Mouse (Mus musculus) hindbrain, embryonic 14.5 days (tissue): ENCODE measurements around the gene Ctdnep1. TPM values are rescaled to one million over a fixed set of nuclear protein-coding genes. Genes with fewer than 3 reads are reported as not detected.

Source experiments
- ATAC-seq: fragments of 200-750 bp; cut with Nextera tagmentation; 2 replicates; pipeline ENCODE4 v1.8.0; 2017; ENCODE audit warnings: moderate number of reproducible peaks, mild to moderate bottlenecking, moderate TSS enrichment, moderate library complexity; ENCODE audit not compliant: low FRiP score
- DNase-seq: peaks from one replicate; pipeline ENCODE4 v3.0.0-alpha.2; 2015; ENCODE audit warnings: low spot score
- H3K27ac ChIP-seq: fragments of 300-500 bp; sonication (generic); 2 replicates; pipeline ENCODE4 v1.5.1; 2014; ENCODE audit warnings: mild to moderate bottlenecking, moderate library complexity
- H3K27me3 ChIP-seq: fragments of 300-500 bp; sonication (generic); 2 replicates; pipeline ENCODE4 v1.6.1; 2014; ENCODE audit warnings: mild to moderate bottlenecking, low read length, mixed read lengths; ENCODE audit not compliant: control insufficient read depth, insufficient read depth
- H3K36me3 ChIP-seq: fragments of 300-500 bp; sonication (generic); replicated peaks from 2 replicates; pipeline ENCODE4 v1.6.1; 2014; ENCODE audit not compliant: control insufficient read depth, insufficient read depth
- H3K4me1 ChIP-seq: fragments of 300-500 bp; sonication (generic); replicated peaks from 2 replicates; pipeline ENCODE4 v1.6.1; 2014; ENCODE audit warnings: antibody characterized with exemption, low read length, mixed read lengths; ENCODE audit not compliant: control insufficient read depth, insufficient read depth
- H3K4me2 ChIP-seq: fragments of 300-500 bp; sonication (generic); replicated peaks from 2 replicates; pipeline ENCODE4 v1.6.1; 2014; ENCODE audit warnings: mild to moderate bottlenecking, moderate library complexity
- H3K4me3 ChIP-seq: fragments of 300-500 bp; sonication (generic); replicated peaks from 2 replicates; pipeline ENCODE4 v1.5.1; 2014; ENCODE audit warnings: mild to moderate bottlenecking, low read length
- H3K9ac ChIP-seq: fragments of 300-500 bp; sonication (generic); 2 replicates; pipeline ENCODE4 v1.6.1; 2014
- H3K9me3 ChIP-seq: fragments of 300-500 bp; sonication (generic); 2 replicates; pipeline ENCODE4 v1.6.1; 2016; ENCODE audit warnings: low read length; ENCODE audit not compliant: control insufficient read depth
- WGBS: fragments of 180-500 bp; shearing (Covaris S2); extraction: QIAGEN DNeasy Blood & Tissue Kit; methylation state at CpG from one replicate; pipeline ENCODE4 v1.1.7; 2014; 5-methylcytosine and 5-hydroxymethylcytosine counted together
- polyA plus RNA-seq: library from polyadenylated mRNA; unstranded; fragments of >200 nt; fragmentation: Nextera tagmentation; extraction: Ambion mirVana; gene quantifications from 2 replicates; pipeline ENCODE4 v1.2.1, GENCODE M21; 2014

The Ctdnep1 gene
- 25.5 and 29.4 TPM in 2 replicates for polyA plus RNA-seq

DNA sequence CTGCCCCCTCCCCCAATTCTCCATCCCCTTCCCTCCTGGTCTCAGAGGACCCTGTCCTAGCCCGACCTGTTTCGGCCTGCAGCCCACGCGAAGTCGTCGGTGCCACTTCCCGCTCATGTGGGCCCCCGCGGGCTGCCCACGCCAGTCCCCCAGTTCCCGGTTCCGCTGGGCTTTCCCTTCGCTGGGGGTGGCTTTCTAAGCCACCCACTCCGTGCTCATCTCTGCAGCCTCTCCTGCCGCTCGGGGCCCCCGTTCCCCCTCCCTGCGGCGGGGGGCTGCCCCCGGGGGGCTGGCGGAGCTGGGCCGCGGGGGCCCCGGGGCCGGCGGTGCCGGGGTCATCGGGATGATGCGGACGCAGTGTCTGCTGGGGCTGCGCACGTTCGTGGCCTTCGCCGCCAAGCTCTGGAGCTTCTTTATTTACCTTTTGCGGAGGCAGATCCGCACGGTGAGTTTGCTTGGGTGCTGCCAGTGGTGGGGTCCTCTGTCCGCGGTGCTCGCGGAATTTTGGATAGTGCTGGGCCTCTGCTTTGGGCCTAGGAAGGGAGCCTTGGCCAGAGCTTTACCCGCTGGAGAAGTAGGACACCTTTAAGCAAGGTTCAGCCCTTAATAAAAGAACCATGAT, at the start of gene Ctdnep1:
Ctdnep1 (plus strand) TSS at position 16 of the 622 bp plus-strand sequence.
- Histone ChIP-seq H3K4me1 (peaks cover 27% of the 10 kb centered on the region), H3K9me3 (no peaks in the 10 kb centered on the region), H3K9ac (peak within 1 kb of the TSS; percentile 100), H3K27ac (peak within 1 kb of the TSS; percentile 100), H3K4me2 (peak within 1 kb of the TSS; percentile 72), H3K36me3 (peaks cover 39% of the 10 kb centered on the region), H3K27me3 (no peaks in the 10 kb centered on the region), H3K4me3 (peak within 1 kb of the TSS; percentile 100)
- DNase-seq = no peak
- peak; percentile 41; the same call in 1 of the 2 replicates for ATAC-seq
- WGBS = under 1% methylated on average over 35 of the region's 43 CpGs

DNA sequence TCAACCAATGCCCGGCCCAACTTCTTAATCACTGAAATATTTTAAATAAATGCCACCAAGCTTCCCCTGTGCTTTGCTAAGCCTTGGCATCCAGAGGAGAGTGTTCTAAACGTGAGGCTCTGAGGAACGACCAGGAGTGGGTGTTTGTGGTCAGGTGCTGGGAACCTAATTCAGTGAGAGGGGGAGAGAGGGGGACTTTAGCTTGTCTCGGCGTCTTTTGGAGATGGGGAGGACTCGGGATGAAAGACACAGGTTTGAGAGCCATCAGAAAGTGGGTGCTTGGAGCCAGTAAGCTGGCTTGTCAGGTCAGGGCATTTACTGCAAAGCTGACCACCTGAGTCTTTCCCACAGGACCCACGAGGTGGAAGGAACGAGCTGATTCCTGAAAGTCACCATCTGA, 49.2 kb upstream of the Ctdnep1 start:
- 77% methylated on average over 8 of the region's 8 CpGs for WGBS
- DNase-seq (no peak), ATAC-seq (no peak)
- Histone ChIP-seq H3K36me3 (no peaks in the 10 kb centered on the region), H3K9ac (no peak overlapping the region), H3K27ac (no peak overlapping the region), H3K4me2 (no peak overlapping the region), H3K9me3 (no peaks in the 10 kb centered on the region), H3K4me1 (no peaks in the 10 kb centered on the region; the same call in 1 of the 2 replicates), H3K27me3 (peaks cover 14% of the 10 kb centered on the region; the same call in 1 of the 2 replicates), H3K4me3 (no peak overlapping the region)

DNA sequence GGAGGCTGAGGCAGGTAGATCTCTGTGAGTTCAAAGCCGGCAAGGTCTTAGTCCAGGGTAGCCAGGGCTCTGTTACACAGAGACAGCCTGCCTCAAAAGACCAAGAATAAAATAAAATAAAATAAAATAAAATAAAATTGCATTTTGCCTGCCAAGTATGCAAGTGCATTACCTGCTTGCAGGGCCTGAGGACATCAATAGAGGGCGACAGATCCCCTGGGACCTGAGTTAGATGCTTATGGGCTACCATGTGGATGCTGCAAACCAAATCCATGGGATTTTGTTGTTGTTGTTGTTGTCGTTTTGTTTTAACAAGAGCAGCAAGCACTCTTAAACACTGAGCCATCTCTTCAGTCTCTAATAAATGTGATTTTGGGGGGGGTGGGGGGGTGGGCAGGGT, 48.7 kb upstream of the Ctdnep1 start:
- no peak for DNase-seq
- WGBS = 27% methylated on average over 3 of the region's 3 CpGs
- no peak overlapping the region for H3K4me3 ChIP-seq
- H3K9me3 ChIP-seq = no peaks in the 10 kb centered on the region
- no peak for ATAC-seq
- H3K36me3 ChIP-seq = no peaks in the 10 kb centered on the region
- no peaks in the 10 kb centered on the region; the same call in 1 of the 2 replicates for H3K4me1 ChIP-seq
- peaks cover 19% of the 10 kb centered on the region for H3K27me3 ChIP-seq
- H3K4me2 ChIP-seq = no peak overlapping the region
- no peak overlapping the region for H3K27ac ChIP-seq
- no peak overlapping the region for H3K9ac ChIP-seq

DNA sequence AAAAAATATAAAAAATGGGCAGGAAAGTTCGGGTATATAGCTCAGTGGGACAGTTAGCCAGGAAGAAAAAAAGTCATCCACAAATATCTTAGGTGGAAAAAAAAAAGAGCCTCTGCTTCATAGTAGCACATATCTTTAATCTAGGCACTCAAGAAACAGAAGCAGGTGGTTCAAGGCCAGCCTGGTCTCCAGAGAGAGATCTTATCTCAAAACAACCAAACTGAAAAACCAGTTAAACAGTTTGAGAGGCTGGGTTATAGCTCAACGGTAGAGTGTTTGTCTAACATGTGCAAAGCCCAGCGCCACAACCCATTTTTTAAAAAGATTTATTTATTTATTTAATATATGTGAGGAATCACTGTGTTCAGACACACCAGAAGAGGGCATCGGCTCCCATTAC, 47.9 kb upstream of the Ctdnep1 start:
- DNase-seq = no peak
- no peak overlapping the region for H3K4me3 ChIP-seq
- H3K27me3 ChIP-seq = peaks cover 27% of the 10 kb centered on the region
- no peak for ATAC-seq
- no peaks in the 10 kb centered on the region; the same call in 1 of the 2 replicates for H3K4me1 ChIP-seq
- H3K27ac ChIP-seq = no peak overlapping the region
- no peak overlapping the region for H3K9ac ChIP-seq
- no peak overlapping the region for H3K4me2 ChIP-seq
- H3K9me3 ChIP-seq = no peaks in the 10 kb centered on the region
- WGBS = 79% methylated on average over 4 of the region's 4 CpGs
- no peaks in the 10 kb centered on the region for H3K36me3 ChIP-seq

DNA sequence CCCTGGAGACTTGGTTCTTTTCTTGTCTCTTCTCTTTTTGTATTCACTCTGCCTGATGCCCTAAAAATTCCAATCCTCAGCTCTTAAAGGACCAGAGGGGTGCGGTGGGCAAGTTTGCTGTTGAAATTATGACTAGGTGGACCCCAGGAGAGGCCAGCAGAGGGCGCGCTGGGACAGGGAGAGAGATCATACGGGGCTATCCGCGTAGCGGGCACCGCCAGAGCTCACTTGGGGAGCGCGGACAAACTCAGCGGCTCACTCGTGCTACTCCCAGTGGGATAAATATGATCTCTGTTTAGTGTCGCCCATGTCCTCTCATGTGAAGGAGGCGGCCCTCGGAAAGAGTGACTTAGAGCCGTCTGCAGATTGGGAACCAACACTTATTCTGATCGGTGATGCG, 46.8 kb upstream of the Ctdnep1 start:
- DNase-seq (peak; percentile 90), ATAC-seq (no peak)
- Histone ChIP-seq H3K27me3 (peaks cover 36% of the 10 kb centered on the region), H3K4me3 (no peak overlapping the region; the same call in 1 of the 2 replicates), H3K9ac (no peak overlapping the region), H3K9me3 (no peaks in the 10 kb centered on the region), H3K27ac (no peak overlapping the region), H3K4me1 (no peaks in the 10 kb centered on the region; the same call in 1 of the 2 replicates), H3K36me3 (no peaks in the 10 kb centered on the region), H3K4me2 (peak overlapping the region; percentile 29)
- WGBS = 1% methylated on average over 18 of the region's 18 CpGs

DNA sequence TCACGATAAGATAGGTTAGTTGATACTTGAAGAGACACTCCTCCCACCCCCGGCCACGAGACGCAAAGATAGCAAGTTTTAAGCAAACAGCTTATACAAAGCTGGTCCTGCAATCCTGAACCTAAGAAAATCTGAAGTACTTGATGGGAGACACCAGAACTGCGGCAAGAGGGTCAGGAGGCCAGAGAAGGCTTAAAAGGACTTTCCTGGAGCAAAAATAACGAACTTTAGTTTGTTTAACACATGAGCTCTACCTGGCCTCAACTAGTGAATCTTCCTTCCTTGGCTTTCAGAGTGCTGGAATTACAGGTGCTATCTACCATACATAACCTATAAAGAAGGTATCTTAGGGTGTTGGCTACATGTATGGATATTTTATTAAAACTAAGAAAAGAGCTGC, 46.3 kb upstream of the Ctdnep1 start:
- WGBS = 22% methylated on average over 6 of the region's 6 CpGs
- Histone ChIP-seq H3K4me1 (no peaks in the 10 kb centered on the region; the same call in 1 of the 2 replicates), H3K27me3 (peaks cover 36% of the 10 kb centered on the region), H3K4me2 (peak overlapping the region; percentile 99), H3K9me3 (no peaks in the 10 kb centered on the region), H3K9ac (no peak overlapping the region), H3K27ac (no peak overlapping the region), H3K36me3 (no peaks in the 10 kb centered on the region), H3K4me3 (peak overlapping the region; percentile 61)
- no peak for DNase-seq
- no peak for ATAC-seq

DNA sequence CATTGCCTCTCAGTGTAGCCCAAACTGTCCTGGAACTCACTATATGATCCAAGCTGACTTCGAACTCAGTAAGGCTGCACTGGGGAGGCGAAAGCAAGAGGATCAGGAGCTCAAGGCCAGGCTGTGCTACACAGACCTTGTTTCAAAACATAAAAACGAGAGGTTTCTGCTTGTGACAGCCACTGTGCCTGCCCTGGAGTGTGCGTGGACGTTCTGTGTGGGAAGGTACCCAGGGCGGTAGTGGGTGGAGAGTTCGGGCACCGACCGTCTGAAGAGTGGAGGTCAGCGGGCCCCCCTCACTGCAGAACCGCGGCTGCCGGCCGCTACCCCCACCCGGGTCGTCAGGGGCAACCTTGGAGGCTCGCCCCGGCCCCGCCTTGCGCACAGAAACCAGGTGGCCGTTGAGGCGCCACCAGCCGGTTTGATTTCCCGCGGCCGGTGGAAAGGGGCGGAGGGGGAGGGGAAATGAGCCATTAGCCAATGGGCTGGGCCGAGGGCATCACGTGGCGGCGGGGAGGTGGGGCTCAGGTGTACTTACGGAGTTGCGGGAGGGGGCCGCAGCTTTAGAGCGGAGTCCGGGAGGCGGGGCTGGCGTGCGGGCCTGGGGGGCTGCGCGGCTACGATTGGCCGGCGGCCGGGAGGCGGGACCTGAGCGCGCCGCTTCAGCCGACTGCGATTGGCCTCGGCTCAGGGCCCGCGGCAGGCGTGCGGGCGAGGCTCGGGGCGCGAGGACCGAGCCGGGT, 45.6 kb upstream of the Ctdnep1 start, which contains the start of gene Ybx2:
Ybx2 (plus strand) TSS at position 660 of the 743 bp plus-strand sequence.
- H3K27ac ChIP-seq = no peak within 1 kb of the TSS
- H3K4me3 ChIP-seq = peak within 1 kb of the TSS; percentile 61
- H3K4me2 ChIP-seq = peak within 1 kb of the TSS; percentile 99
- DNase-seq (peak; percentile 90), ATAC-seq (peak; percentile 95)
- H3K36me3 ChIP-seq = no peaks in the 10 kb centered on the region
- no peaks in the 10 kb centered on the region; the same call in 1 of the 2 replicates for H3K4me1 ChIP-seq
- H3K9ac ChIP-seq = peak within 1 kb of the TSS; percentile 63
- no peaks in the 10 kb centered on the region for H3K9me3 ChIP-seq
- WGBS = 2% methylated on average over 54 of the region's 62 CpGs
- H3K27me3 ChIP-seq = peaks cover 36% of the 10 kb centered on the region

DNA sequence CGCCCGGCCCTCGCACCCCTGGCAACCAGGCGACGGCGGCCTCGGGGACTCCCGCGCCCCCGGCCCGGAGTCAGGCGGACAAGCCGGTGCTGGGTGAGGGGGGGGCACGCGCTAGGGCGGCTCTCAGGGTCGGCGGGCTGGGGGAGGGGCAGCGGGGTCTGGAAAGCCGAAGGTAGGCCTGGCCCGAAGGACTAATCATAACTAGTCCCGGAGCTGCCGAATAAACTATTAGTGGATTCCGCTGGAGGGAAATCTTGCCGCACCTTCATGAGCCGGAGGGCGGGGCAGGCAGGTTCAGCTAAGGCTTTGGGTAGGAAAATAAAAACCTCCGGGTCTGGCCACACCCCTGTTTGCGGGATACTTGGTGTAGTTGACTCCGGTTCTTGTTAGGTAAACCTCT, 44.8 kb upstream of the Ctdnep1 start:
- H3K4me2 ChIP-seq = peak overlapping the region; percentile 99
- H3K4me1 ChIP-seq = no peaks in the 10 kb centered on the region; the same call in 1 of the 2 replicates
- H3K4me3 ChIP-seq = peak overlapping the region; percentile 61
- WGBS = 2% methylated on average over 28 of the region's 30 CpGs
- no peaks in the 10 kb centered on the region for H3K36me3 ChIP-seq
- peak overlapping the region; percentile 63 for H3K9ac ChIP-seq
- H3K27ac ChIP-seq = no peak overlapping the region
- DNase-seq (no peak), ATAC-seq (no peak)
- H3K27me3 ChIP-seq = peaks cover 36% of the 10 kb centered on the region
- no peaks in the 10 kb centered on the region for H3K9me3 ChIP-seq

DNA sequence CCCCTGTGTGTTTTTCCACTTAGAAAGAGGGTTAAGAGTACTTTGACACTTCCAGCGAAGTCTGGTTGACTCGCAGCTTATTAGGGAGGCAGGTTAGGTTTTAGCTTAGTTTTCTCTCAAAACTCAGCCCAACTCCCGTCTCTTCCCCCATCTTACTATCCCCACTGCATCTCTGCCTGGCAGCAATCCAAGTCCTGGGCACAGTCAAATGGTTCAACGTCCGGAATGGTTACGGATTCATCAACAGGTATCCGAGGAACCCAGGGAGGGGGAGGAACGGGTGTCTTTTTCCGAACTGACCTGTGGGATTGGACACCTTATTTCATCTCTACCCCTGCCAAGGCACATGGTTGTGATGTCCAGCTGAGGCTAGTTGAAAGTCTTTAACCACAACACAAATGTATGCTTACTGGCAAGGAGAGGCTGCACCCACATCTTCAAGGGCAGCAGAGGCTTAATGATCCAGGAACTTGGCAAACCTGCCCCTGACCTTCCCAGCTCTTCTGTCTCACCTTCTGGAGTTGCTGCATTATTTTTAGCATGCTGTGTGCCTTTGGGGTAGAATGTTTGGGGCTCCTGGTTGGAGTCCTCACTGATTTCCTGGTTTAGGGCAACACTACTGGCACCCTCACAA, 44.1 kb upstream of the Ctdnep1 start:
- Histone ChIP-seq H3K27me3 (peaks cover 36% of the 10 kb centered on the region), H3K27ac (no peak overlapping the region), H3K4me2 (peak overlapping the region; percentile 99), H3K36me3 (no peaks in the 10 kb centered on the region), H3K4me3 (peak overlapping the region; percentile 61; the same call in 1 of the 2 replicates), H3K9ac (no peak overlapping the region), H3K4me1 (no peaks in the 10 kb centered on the region; the same call in 1 of the 2 replicates), H3K9me3 (no peaks in the 10 kb centered on the region)
- 37% methylated on average over 9 of the region's 9 CpGs for WGBS
- DNase-seq (no peak), ATAC-seq (no peak)
